Mouse (Mus musculus) kidney, embryonic 16.5 days (tissue): Measurements from ENCODE around the gene Fsip2. TPM values are rescaled to one million over a fixed set of nuclear protein-coding genes. Genes with fewer than 3 reads are reported as not detected.

ENCODE experiments used
- ATAC-seq: fragments of 200-750 bp; cut with Nextera tagmentation; 2 replicates; pipeline ENCODE4 v1.8.0; 2017; ENCODE audit warnings: moderate TSS enrichment; ENCODE audit not compliant: low FRiP score, low TSS enrichment
- H3K27ac ChIP-seq: fragments of 300-500 bp; sonication (generic); 2 replicates; pipeline ENCODE4 v1.5.1; 2014; ENCODE audit warnings: low read length
- H3K27me3 ChIP-seq: fragments of 300-500 bp; sonication (generic); 2 replicates; pipeline ENCODE4 v1.6.1; 2014; ENCODE audit warnings: low read length, control low read depth, mixed read lengths; ENCODE audit not compliant: insufficient read depth
- H3K36me3 ChIP-seq: fragments of 300-500 bp; sonication (generic); 2 replicates; pipeline ENCODE4 v1.6.1; 2014; ENCODE audit warnings: low read length, control low read depth, mixed read lengths; ENCODE audit not compliant: insufficient read depth
- H3K4me1 ChIP-seq: fragments of 300-500 bp; sonication (generic); 2 replicates; pipeline ENCODE4 v1.6.1; 2014; ENCODE audit warnings: low read length, control low read depth, mixed read lengths; ENCODE audit not compliant: insufficient read depth
- H3K4me2 ChIP-seq: fragments of 300-500 bp; sonication (generic); replicated peaks from 2 replicates; pipeline ENCODE4 v1.6.1; 2014; ENCODE audit warnings: low read depth, low read length
- H3K4me3 ChIP-seq: fragments of 300-500 bp; sonication (generic); 2 replicates; pipeline ENCODE4 v1.5.1; 2014; ENCODE audit warnings: mild to moderate bottlenecking, low read length
- H3K9ac ChIP-seq: fragments of 300-500 bp; sonication (generic); replicated peaks from 2 replicates; pipeline ENCODE4 v1.6.1; 2014; ENCODE audit warnings: low read length
- H3K9me3 ChIP-seq: fragments of 300-500 bp; sonication (generic); 2 replicates; pipeline ENCODE4 v1.6.1; 2016; ENCODE audit warnings: low read length, control low read depth
- WGBS: fragments of 180-500 bp; shearing (Covaris S2); extraction: QIAGEN DNeasy Blood & Tissue Kit; methylation state at CpG from one replicate; pipeline ENCODE4 v1.1.7; 2014; 5-methylcytosine and 5-hydroxymethylcytosine counted together
- polyA plus RNA-seq: library from polyadenylated mRNA; unstranded; fragments of >200 nt; fragmentation: Nextera tagmentation; extraction: Ambion mirVana; gene quantifications from 2 replicates; pipeline ENCODE4 v1.2.1, GENCODE M21; 2015

The Fsip2 gene
- not detected in 2 replicates for polyA plus RNA-seq

DNA sequence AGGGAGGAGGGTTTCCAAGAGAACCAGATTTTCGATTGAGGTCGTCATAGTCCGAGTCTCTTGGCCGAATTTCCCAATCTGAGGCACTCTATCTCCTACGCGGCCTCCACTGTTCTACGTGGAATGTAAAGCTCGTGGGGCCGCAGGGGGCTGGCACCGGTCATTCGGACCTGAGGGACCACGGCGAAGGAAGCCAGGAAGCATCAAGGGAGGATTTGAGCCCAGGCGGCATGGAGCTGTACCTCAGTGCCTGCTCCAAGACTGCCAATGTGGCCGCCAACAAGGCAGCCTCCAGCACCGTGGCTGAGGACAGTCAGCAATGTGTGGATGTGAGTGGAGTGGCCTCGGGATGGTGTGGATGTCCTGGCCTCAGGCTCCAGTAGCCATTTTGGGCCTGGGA, at the start of gene Fsip2:
TSS of gene Fsip2 (plus strand) at position 163 of the 400 bp plus-strand sequence.
- Histone ChIP-seq H3K36me3 (no peaks in the 10 kb centered on the region), H3K4me3 (no peak within 1 kb of the TSS), H3K9ac (no peak within 1 kb of the TSS), H3K9me3 (no peaks in the 10 kb centered on the region), H3K27me3 (no peaks in the 10 kb centered on the region), H3K27ac (no peak within 1 kb of the TSS), H3K4me2 (no peak within 1 kb of the TSS), H3K4me1 (no peaks in the 10 kb centered on the region)
- ATAC-seq = no peak
- WGBS = 95% methylated on average over 17 of the region's 17 CpGs

DNA sequence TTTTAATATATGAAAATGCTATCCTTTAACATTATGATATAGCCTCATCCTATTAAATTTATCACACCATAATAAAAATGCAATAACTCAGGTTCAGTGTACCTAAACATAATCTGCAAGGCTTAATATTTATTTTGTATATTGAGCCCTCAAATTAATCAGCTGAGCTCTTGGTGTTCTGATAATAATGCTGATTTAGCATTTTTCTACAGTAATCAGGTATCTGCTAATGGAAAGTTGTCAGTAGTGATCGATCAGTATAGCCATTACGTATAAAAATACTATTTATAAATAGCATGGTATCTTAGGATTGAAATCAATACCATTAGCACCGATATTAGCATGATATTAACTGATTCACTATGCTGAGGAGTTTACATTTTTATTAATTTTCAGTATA, 20.0 kb downstream of the Fsip2 start:
- no peak overlapping the region for H3K4me3 ChIP-seq
- no peaks in the 10 kb centered on the region for H3K27me3 ChIP-seq
- H3K4me2 ChIP-seq = no peak overlapping the region
- no peaks in the 10 kb centered on the region for H3K4me1 ChIP-seq
- ATAC-seq = no peak
- H3K9me3 ChIP-seq = no peaks in the 10 kb centered on the region
- H3K27ac ChIP-seq = no peak overlapping the region
- no peak overlapping the region for H3K9ac ChIP-seq
- H3K36me3 ChIP-seq = no peaks in the 10 kb centered on the region
- 91% methylated on average over 3 of the region's 3 CpGs for WGBS

DNA sequence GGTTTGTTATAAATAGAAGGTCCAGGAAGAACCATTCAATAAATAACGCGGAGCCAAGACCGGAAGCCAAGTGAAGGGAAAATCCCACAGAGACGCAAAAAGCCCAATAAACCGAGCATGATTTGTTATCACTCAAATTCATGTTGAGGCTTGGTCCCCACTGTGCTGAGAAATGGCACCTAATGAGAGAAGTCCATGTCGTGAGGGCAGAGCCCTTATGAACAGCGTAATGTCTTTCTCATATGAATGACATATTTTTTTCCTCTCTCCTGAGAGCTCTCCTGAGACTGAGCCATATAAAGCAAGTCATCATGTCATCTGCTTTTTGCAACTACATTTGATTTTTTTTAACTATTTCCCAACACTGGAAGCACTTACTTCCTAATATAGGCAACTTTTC, 82.4 kb downstream of the Fsip2 start:
- H3K4me1 ChIP-seq = no peaks in the 10 kb centered on the region
- no peaks in the 10 kb centered on the region for H3K9me3 ChIP-seq
- WGBS = 64% methylated on average over 7 of the region's 7 CpGs
- ATAC-seq = no peak
- no peak overlapping the region for H3K4me3 ChIP-seq
- H3K9ac ChIP-seq = no peak overlapping the region
- H3K36me3 ChIP-seq = no peaks in the 10 kb centered on the region
- H3K27ac ChIP-seq = no peak overlapping the region
- H3K27me3 ChIP-seq = no peaks in the 10 kb centered on the region
- H3K4me2 ChIP-seq = no peak overlapping the region

DNA sequence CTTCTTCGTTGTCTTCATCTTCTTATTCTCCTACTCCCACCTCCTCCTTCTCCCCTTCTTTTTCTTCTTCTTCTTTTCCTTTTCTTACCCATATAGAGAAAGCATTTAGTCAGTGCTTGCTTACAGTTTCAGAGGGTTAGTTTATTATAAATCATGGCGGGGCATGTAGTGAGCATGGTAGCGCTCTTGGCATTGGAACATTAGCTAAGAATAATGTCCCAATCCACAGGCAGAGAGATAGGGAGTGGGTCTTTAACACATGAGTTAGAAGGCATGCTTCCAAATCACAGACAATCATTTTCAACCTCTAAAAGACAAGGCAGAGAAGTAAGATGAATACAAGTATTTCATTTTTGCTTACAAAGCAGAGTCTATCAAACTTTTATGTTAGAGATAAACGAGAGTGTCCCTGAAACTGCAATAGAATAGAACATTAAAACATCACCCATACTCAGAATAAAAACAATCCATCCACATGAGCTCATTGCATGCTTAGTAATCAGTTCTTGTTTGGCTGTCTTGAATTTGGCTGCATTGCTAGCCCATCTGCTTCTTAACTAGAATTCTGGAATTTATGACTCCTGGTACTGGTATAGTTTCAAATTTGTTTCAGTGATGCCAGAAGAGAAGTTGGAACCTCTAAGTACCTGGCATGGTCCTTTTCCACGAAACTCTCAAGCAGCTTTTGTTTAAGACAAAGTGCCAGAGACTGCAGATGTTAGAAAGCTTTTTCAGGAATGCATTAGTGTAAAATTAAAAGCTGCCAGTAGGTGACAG, 109.7 kb downstream of the Fsip2 start:
- ATAC-seq = no peak
- Histone ChIP-seq H3K4me3 (no peak overlapping the region), H3K27ac (no peak overlapping the region), H3K36me3 (no peaks in the 10 kb centered on the region), H3K9ac (no peak overlapping the region), H3K27me3 (no peaks in the 10 kb centered on the region), H3K9me3 (no peaks in the 10 kb centered on the region), H3K4me2 (no peak overlapping the region), H3K4me1 (no peaks in the 10 kb centered on the region)
- WGBS = 76% methylated on average over 5 of the region's 5 CpGs
